Mouse (Mus musculus) limb, embryonic 14.5 days (tissue): ENCODE data around the gene Ovch2. TPM values are rescaled to one million over a fixed set of nuclear protein-coding genes. Genes with fewer than 3 reads are reported as not detected.

Experiments used
- ATAC-seq: fragments of 200-750 bp; cut with Nextera tagmentation; 2 replicates; pipeline ENCODE4 v1.8.0; 2017; ENCODE audit warnings: low read depth, moderate number of reproducible peaks, moderate TSS enrichment; ENCODE audit not compliant: low FRiP score
- DNase-seq: peaks from one replicate; pipeline ENCODE4 v3.0.0-alpha.2; 2015; ENCODE audit warnings: low spot score
- H3K27ac ChIP-seq: fragments of 300-500 bp; sonication (generic); replicated peaks from 2 replicates; pipeline ENCODE4 v1.5.1; 2014; ENCODE audit warnings: low read depth, mild to moderate bottlenecking, low read length, moderate library complexity, mixed read lengths
- H3K27me3 ChIP-seq: fragments of 300-500 bp; sonication (generic); 2 replicates; pipeline ENCODE4 v1.6.1; 2014; ENCODE audit warnings: low read length, mixed read lengths; ENCODE audit not compliant: control insufficient read depth, insufficient read depth
- H3K36me3 ChIP-seq: fragments of 300-500 bp; sonication (generic); 2 replicates; pipeline ENCODE4 v1.6.1; 2014; ENCODE audit warnings: mild to moderate bottlenecking, low read length, moderate library complexity, mixed read lengths; ENCODE audit not compliant: control insufficient read depth, insufficient read depth
- H3K4me1 ChIP-seq: fragments of 300-500 bp; sonication (generic); 2 replicates; pipeline ENCODE4 v1.6.1; 2014; ENCODE audit warnings: antibody characterized with exemption, low read length, mixed read lengths; ENCODE audit not compliant: control insufficient read depth, insufficient read depth
- H3K4me2 ChIP-seq: fragments of 300-500 bp; sonication (generic); replicated peaks from 2 replicates; pipeline ENCODE4 v1.6.1; 2014; ENCODE audit warnings: low read depth, mild to moderate bottlenecking, low read length, moderate library complexity; ENCODE audit not compliant: severe bottlenecking
- H3K4me3 ChIP-seq: fragments of 300-500 bp; sonication (generic); replicated peaks from 2 replicates; pipeline ENCODE4 v1.5.1; 2014; ENCODE audit warnings: low read length
- H3K9ac ChIP-seq: fragments of 300-500 bp; sonication (generic); 2 replicates; pipeline ENCODE4 v1.6.1; 2014; ENCODE audit warnings: mild to moderate bottlenecking, low read depth, low read length, moderate library complexity; ENCODE audit not compliant: severe bottlenecking
- H3K9me3 ChIP-seq: fragments of 300-500 bp; sonication (generic); 2 replicates; pipeline ENCODE4 v1.6.1; 2016; ENCODE audit warnings: low read length; ENCODE audit not compliant: control insufficient read depth
- POLR2A ChIP-seq: fragments of 200-500 bp; IDR thresholded peaks from 2 replicates; pipeline ENCODE4 v1.8.0; 2012; ENCODE audit warnings: inconsistent platforms, mild to moderate bottlenecking, moderate library complexity, borderline replicate concordance; ENCODE audit not compliant: insufficient read depth, insufficient read length; ENCODE audit errors: extremely low read depth
- WGBS: fragments of 180-500 bp; shearing (Covaris S2); extraction: QIAGEN DNeasy Blood & Tissue Kit; methylation state at CpG from one replicate; pipeline ENCODE4 v1.1.7; 2014; 5-methylcytosine and 5-hydroxymethylcytosine counted together
- polyA plus RNA-seq, 2 experiments: library from polyadenylated mRNA; depleted of rRNA in 1 of 2; stranded (reverse) in 1 of 2; unstranded in 1 of 2; fragments of >200 nt; fragmentation: Nextera tagmentation in 1 of 2; extraction: Ambion mirVana in 1 of 2; gene quantifications; 2 replicates each; pipeline versions ENCODE4 v1.2.1 to v1.2.3; 2012 to 2014

Ovch2 gene
- polyA plus RNA-seq, 2 experiments: not detected

GRCm38 (mm10) chr7:107745111-107745510 lies 55.9 kb downstream of the Ovch2 start:
- no peak overlapping the region for H3K9ac ChIP-seq
- ATAC-seq (no peak), DNase-seq (no peak)
- no peaks in the 10 kb centered on the region for H3K9me3 ChIP-seq
- 70% methylated on average over 2 of the region's 2 CpGs for WGBS
- no peak for TF ChIP-seq POLR2A
- H3K27ac ChIP-seq: no peak overlapping the region
- H3K4me3 ChIP-seq: no peak overlapping the region
- H3K27me3 ChIP-seq: no peaks in the 10 kb centered on the region
- peaks cover 26% of the 10 kb centered on the region for H3K36me3 ChIP-seq
- no peaks in the 10 kb centered on the region for H3K4me1 ChIP-seq
- H3K4me2 ChIP-seq: no peak overlapping the region

DNA sequence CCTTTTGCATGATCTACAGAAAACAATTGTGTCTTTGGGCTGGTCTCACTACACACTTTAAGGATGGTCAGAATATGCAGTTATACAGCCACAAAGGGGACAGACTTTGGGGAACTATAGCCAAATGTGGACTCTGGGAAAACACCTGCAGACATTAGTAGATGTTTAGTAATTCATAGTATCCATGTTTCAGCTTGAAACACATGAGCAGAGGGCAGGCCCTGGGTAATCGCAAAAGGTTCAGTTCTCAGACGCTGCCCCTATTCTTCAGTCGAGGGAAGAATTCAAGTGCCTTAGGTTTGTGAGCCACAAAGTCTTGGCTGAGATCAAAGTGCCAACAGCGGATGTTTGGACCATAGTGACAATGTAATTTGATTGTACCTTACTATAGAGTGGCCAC lies 56.6 kb downstream of the Ovch2 start:
- Histone ChIP-seq H3K27me3 (no peaks in the 10 kb centered on the region), H3K36me3 (peaks cover 31% of the 10 kb centered on the region), H3K9ac (no peak overlapping the region), H3K4me3 (no peak overlapping the region), H3K4me1 (no peaks in the 10 kb centered on the region), H3K4me2 (no peak overlapping the region), H3K27ac (no peak overlapping the region), H3K9me3 (no peaks in the 10 kb centered on the region)
- no peak for TF ChIP-seq POLR2A
- WGBS: 84% methylated on average over 4 of the region's 4 CpGs
- no peak for DNase-seq
- ATAC-seq: no peak

DNA sequence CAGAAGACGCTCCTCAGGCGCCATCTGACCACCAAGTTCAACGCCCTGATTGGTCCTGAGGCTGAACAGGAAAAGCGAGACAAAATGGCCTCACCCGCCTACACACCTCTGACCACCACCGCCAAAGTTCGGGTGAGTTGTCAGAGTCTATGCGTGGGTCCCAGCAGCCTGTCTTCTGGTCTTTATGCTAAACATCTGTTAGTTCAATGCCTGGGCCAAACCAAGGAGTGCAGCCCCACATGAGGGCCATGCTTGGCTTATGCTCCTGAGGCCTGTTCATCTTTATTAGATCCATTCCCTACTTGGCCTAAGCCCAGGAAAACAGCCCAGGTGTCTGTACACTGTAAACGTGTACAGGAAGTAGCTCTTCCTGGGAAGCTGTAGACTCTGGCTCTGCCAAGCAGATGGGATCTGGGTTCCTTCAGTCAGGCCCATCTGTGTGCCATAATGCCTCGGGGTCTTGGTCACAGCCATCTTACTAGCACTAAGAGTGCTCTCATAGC lies 58.0 kb downstream of the Ovch2 start:
- peaks cover 31% of the 10 kb centered on the region for H3K36me3 ChIP-seq
- peak; percentile 12 for DNase-seq

DNA sequence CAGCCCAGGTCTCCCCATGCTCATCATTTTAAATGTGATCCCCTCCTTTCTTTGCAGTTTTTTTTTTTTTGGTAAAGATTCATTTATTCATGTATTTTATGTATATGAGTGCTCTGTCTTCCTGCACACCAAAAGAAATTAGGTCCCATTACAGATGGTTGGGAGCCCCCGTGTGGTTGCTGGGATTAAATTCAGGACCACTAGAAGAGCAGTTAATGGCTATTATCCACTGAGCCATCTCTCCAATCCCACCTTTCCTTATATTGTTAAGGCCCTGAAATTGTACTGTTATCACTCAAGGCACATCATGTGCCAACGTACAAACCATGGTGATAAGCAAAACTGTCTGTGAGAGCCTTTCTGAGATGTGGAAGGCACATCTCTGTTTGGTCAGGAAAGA lies 62.3 kb downstream of the Ovch2 start:
- 48% methylated on average over 2 of the region's 2 CpGs for WGBS

More for the DNA sequence above, 58.0 kb downstream of the Ovch2 start:
- peak; percentile 38; the same call in 1 of the 2 replicates for ATAC-seq
- H3K9me3 ChIP-seq: no peaks in the 10 kb centered on the region
- H3K27me3 ChIP-seq: no peaks in the 10 kb centered on the region
- no peak for TF ChIP-seq POLR2A
- H3K4me3 ChIP-seq: no peak overlapping the region
- H3K9ac ChIP-seq: no peak overlapping the region
- no peak overlapping the region for H3K27ac ChIP-seq
- H3K4me2 ChIP-seq: no peak overlapping the region
- no peaks in the 10 kb centered on the region for H3K4me1 ChIP-seq
- WGBS: 70% methylated on average over 10 of the region's 10 CpGs

DNA sequence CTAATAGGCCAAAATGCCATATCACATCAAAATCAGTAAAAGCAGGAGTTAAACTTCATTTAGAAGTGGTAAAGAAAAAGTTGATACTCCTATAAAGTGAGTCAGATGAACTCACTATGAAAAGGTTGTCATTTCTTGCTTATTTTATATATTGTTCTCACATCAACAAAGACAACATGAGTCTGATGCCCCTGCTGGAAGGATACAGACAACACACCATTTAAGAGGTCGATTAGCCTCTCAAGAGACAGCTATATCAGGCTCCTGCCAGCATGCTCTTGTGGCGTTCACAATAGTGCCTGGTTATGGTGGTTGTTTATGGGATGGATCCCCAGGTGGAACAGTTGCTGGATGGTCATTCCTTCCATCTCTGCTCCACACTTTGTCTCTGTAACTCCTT lies 67.8 kb downstream of the Ovch2 start:
- no peaks in the 10 kb centered on the region for H3K9me3 ChIP-seq
- peaks cover 16% of the 10 kb centered on the region for H3K36me3 ChIP-seq
- no peaks in the 10 kb centered on the region for H3K4me1 ChIP-seq
- no peak for ATAC-seq
- H3K9ac ChIP-seq: no peak overlapping the region
- no peak for TF ChIP-seq POLR2A
- WGBS: 75% methylated on average over 2 of the region's 2 CpGs
- no peak overlapping the region for H3K4me2 ChIP-seq
- no peak for DNase-seq
- H3K27me3 ChIP-seq: no peaks in the 10 kb centered on the region
- no peak overlapping the region for H3K27ac ChIP-seq
- no peak overlapping the region for H3K4me3 ChIP-seq

More for the DNA sequence above, 62.3 kb downstream of the Ovch2 start:
- no peak overlapping the region for H3K27ac ChIP-seq
- H3K9me3 ChIP-seq: no peaks in the 10 kb centered on the region
- no peaks in the 10 kb centered on the region for H3K4me1 ChIP-seq
- no peaks in the 10 kb centered on the region for H3K27me3 ChIP-seq
- ATAC-seq (no peak), DNase-seq (peak; percentile 61)
- H3K4me2 ChIP-seq: no peak overlapping the region
- no peak overlapping the region for H3K4me3 ChIP-seq
- TF ChIP-seq POLR2A: no peak
- H3K9ac ChIP-seq: no peak overlapping the region
- H3K36me3 ChIP-seq: peaks cover 16% of the 10 kb centered on the region; the same call in 1 of the 2 replicates

Other genes with a start within 250 kb of the Ovch2 start
- 23.0 and 23.9 TPM in 2 replicates for gene Olfml1, start 233.8 kb downstream of the Ovch2 start, polyA plus RNA-seq (2012; rRNA removed)
- gene Olfml1, start 233.8 kb downstream of the Ovch2 start, polyA plus RNA-seq (2014; fragmentation: Nextera tagmentation; extraction: Ambion mirVana): 38.5 and 40.4 TPM in 2 replicates
- 13.3 and 14.4 TPM in 2 replicates for gene Ppfibp2, start 206.0 kb downstream of the Ovch2 start, polyA plus RNA-seq (2012; rRNA removed)
- 12.9 and 14.4 TPM in 2 replicates for gene Ppfibp2, start 206.0 kb downstream of the Ovch2 start, polyA plus RNA-seq (2014; fragmentation: Nextera tagmentation; extraction: Ambion mirVana)
- gene 5330417H12Rik, start 176.0 kb downstream of the Ovch2 start, polyA plus RNA-seq (2012; rRNA removed): not detected in 2 replicates
- not detected in 2 replicates for gene 5330417H12Rik, start 176.0 kb downstream of the Ovch2 start, polyA plus RNA-seq (2014; fragmentation: Nextera tagmentation; extraction: Ambion mirVana)
- 0.14 and 0.33 TPM in 2 replicates for gene Cyb5r2, start 43.2 kb downstream of the Ovch2 start, polyA plus RNA-seq (2012; rRNA removed)
- gene Cyb5r2, start 43.2 kb downstream of the Ovch2 start, polyA plus RNA-seq (2014; fragmentation: Nextera tagmentation; extraction: Ambion mirVana): 0.23 and 0.32 TPM in 2 replicates
- not detected in 2 replicates for gene Olfr467, start 11.1 kb upstream of the Ovch2 start, polyA plus RNA-seq (2012; rRNA removed)
- gene Olfr467, start 11.1 kb upstream of the Ovch2 start, polyA plus RNA-seq (2014; fragmentation: Nextera tagmentation; extraction: Ambion mirVana): not detected in 2 replicates
- not detected in 2 replicates for gene Olfr469, start 24.3 kb upstream of the Ovch2 start, polyA plus RNA-seq (2012; rRNA removed)
- not detected in 2 replicates for gene Olfr469, start 24.3 kb upstream of the Ovch2 start, polyA plus RNA-seq (2014; fragmentation: Nextera tagmentation; extraction: Ambion mirVana)
- gene Olfr470, start 46.3 kb upstream of the Ovch2 start, polyA plus RNA-seq (2012; rRNA removed): not detected in 2 replicates
- gene Olfr470, start 46.3 kb upstream of the Ovch2 start, polyA plus RNA-seq (2014; fragmentation: Nextera tagmentation; extraction: Ambion mirVana): not detected in 2 replicates
- gene Olfr472, start 96.7 kb upstream of the Ovch2 start, polyA plus RNA-seq (2012; rRNA removed): not detected in 2 replicates
- not detected in 2 replicates for gene Olfr472, start 96.7 kb upstream of the Ovch2 start, polyA plus RNA-seq (2014; fragmentation: Nextera tagmentation; extraction: Ambion mirVana)
- not detected in 2 replicates for gene Olfr473, start 129.2 kb upstream of the Ovch2 start, polyA plus RNA-seq (2012; rRNA removed)
- not detected in 2 replicates for gene Olfr473, start 129.2 kb upstream of the Ovch2 start, polyA plus RNA-seq (2014; fragmentation: Nextera tagmentation; extraction: Ambion mirVana)
- not detected in 2 replicates for gene Olfr474, start 153.4 kb upstream of the Ovch2 start, polyA plus RNA-seq (2012; rRNA removed)
- not detected in 2 replicates for gene Olfr474, start 153.4 kb upstream of the Ovch2 start, polyA plus RNA-seq (2014; fragmentation: Nextera tagmentation; extraction: Ambion mirVana)
- not detected in 2 replicates for gene Olfr476, start 163.6 kb upstream of the Ovch2 start, polyA plus RNA-seq (2012; rRNA removed)
- gene Olfr476, start 163.6 kb upstream of the Ovch2 start, polyA plus RNA-seq (2014; fragmentation: Nextera tagmentation; extraction: Ambion mirVana): not detected in 2 replicates
- not detected in 2 replicates for gene Olfr477, start 185.5 kb upstream of the Ovch2 start, polyA plus RNA-seq (2012; rRNA removed)
- not detected in 2 replicates for gene Olfr477, start 185.5 kb upstream of the Ovch2 start, polyA plus RNA-seq (2014; fragmentation: Nextera tagmentation; extraction: Ambion mirVana)
- not detected in 2 replicates for gene Olfr478, start 232.8 kb upstream of the Ovch2 start, polyA plus RNA-seq (2012; rRNA removed)
- not detected in 2 replicates for gene Olfr478, start 232.8 kb upstream of the Ovch2 start, polyA plus RNA-seq (2014; fragmentation: Nextera tagmentation; extraction: Ambion mirVana)
- not detected in 2 replicates for gene Olfr479, start 249.5 kb upstream of the Ovch2 start, polyA plus RNA-seq (2012; rRNA removed)
- not detected in 2 replicates for gene Olfr479, start 249.5 kb upstream of the Ovch2 start, polyA plus RNA-seq (2014; fragmentation: Nextera tagmentation; extraction: Ambion mirVana)